Mouse (Mus musculus): Measurements from ENCODE around the gene Tmem183a. TPM values are rescaled to one million over a fixed set of nuclear protein-coding genes. Genes with fewer than 3 reads are reported as not detected.

Tmem183a gene
- 110 and 114 TPM in 2 replicates for polyA plus RNA-seq (2016; fragmentation: Nextera tagmentation; extraction: Ambion mirVana)

GRCm38 (mm10) chr1:134361857-134362212 lies at the start of gene Tmem183a:
Gene Tmem183a, minus strand, starts transcription at chr1:134361979.
- Histone ChIP-seq H3K4me2 (replicated peaks) (peak within 1 kb of the TSS; percentile 71), H3K4me1 (peaks cover 13% of the 10 kb centered on the region), H3K9ac (peak within 1 kb of the TSS; percentile 93), H3K4me3 (peak within 1 kb of the TSS; percentile 86), H3K9me3 (no peaks in the 10 kb centered on the region), H3K36me3 (peaks cover 21% of the 10 kb centered on the region), H3K27ac (no peak within 1 kb of the TSS; the same call in 1 of the 2 replicates), H3K27me3 (replicated peaks) (0 out of 2 replicates have a peak, but pooled peaks cover 2% of the 10 kb centered on the region)
- ATAC-seq (ENCODE audit: low FRiP score, low read depth) = peak; percentile 99
- WGBS = under 1% methylated on average over 38 of the region's 38 CpGs

GRCm38 (mm10) chr1:134408080-134408479 lies 46.3 kb upstream of the Tmem183a start:
- H3K36me3 ChIP-seq = peaks cover 26% of the 10 kb centered on the region
- no peak overlapping the region for H3K9ac ChIP-seq
- peaks cover 10% of the 10 kb centered on the region for H3K4me1 ChIP-seq
- no peaks in the 10 kb centered on the region for H3K27me3 ChIP-seq (replicated peaks)
- no peak for ATAC-seq (ENCODE audit: low FRiP score, low read depth)
- no peak overlapping the region for H3K4me2 ChIP-seq (replicated peaks)
- 73% methylated on average over 8 of the region's 8 CpGs for WGBS
- no peaks in the 10 kb centered on the region for H3K9me3 ChIP-seq
- no peak overlapping the region for H3K4me3 ChIP-seq
- H3K27ac ChIP-seq = no peak overlapping the region

- 0 out of 2 replicates have a peak, but pooled peaks have one; percentile 17 for ATAC-seq (ENCODE audit: low FRiP score, low read depth)
- Histone ChIP-seq H3K9me3 (no peaks in the 10 kb centered on the region), H3K4me2 (replicated peaks) (peak overlapping the region; percentile 85), H3K9ac (peak overlapping the region; percentile 70), H3K36me3 (peaks cover 26% of the 10 kb centered on the region), H3K4me1 (peaks cover 10% of the 10 kb centered on the region), H3K27me3 (replicated peaks) (no peaks in the 10 kb centered on the region), H3K4me3 (peak overlapping the region; percentile 76), H3K27ac (no peak overlapping the region)
- WGBS = 35% methylated on average over 8 of the region's 8 CpGs
These were observed 44.6 kb upstream of the Tmem183a start for GRCm38 (mm10) chr1:134406414-134406771.

- Histone ChIP-seq H3K9me3 (no peaks in the 10 kb centered on the region), H3K27ac (no peak within 1 kb of the TSS)
- peak; percentile 97 for ATAC-seq (ENCODE audit: low FRiP score, low read depth)
These were observed 44.0 kb upstream of the Tmem183a start, which contains the start of gene Cyb5r1 for GRCm38 (mm10) chr1:134405509-134406413. Gene Cyb5r1, plus strand, starts transcription at chr1:134405559.

GRCm38 (mm10) chr1:134399735-134400134 lies 38.0 kb upstream of the Tmem183a start:
- Histone ChIP-seq H3K4me2 (replicated peaks) (no peak overlapping the region), H3K4me1 (no peaks in the 10 kb centered on the region), H3K27me3 (replicated peaks) (no peaks in the 10 kb centered on the region), H3K9ac (no peak overlapping the region), H3K4me3 (no peak overlapping the region), H3K36me3 (no peaks in the 10 kb centered on the region), H3K9me3 (no peaks in the 10 kb centered on the region; the same call in 1 of the 2 replicates), H3K27ac (no peak overlapping the region)
- 71% methylated on average over 5 of the region's 5 CpGs for WGBS
- no peak for ATAC-seq (ENCODE audit: low FRiP score, low read depth)

More at GRCm38 (mm10) chr1:134405509-134406413, 44.0 kb upstream of the Tmem183a start, which contains the start of gene Cyb5r1:
- under 1% methylated on average over 43 of the region's 43 CpGs for WGBS
- Histone ChIP-seq H3K36me3 (peaks cover 20% of the 10 kb centered on the region), H3K4me1 (peaks cover 10% of the 10 kb centered on the region), H3K9ac (peak within 1 kb of the TSS; percentile 70), H3K4me3 (peak within 1 kb of the TSS; percentile 76), H3K4me2 (replicated peaks) (peak within 1 kb of the TSS; percentile 85), H3K27me3 (replicated peaks) (no peaks in the 10 kb centered on the region)

GRCm38 (mm10) chr1:134398210-134398609 lies 36.4 kb upstream of the Tmem183a start:
- no peak overlapping the region for H3K9ac ChIP-seq
- no peak overlapping the region for H3K4me3 ChIP-seq
- H3K36me3 ChIP-seq = no peaks in the 10 kb centered on the region
- 91% methylated on average over 12 of the region's 12 CpGs for WGBS
- no peak overlapping the region for H3K4me2 ChIP-seq (replicated peaks)
- no peak for ATAC-seq (ENCODE audit: low FRiP score, low read depth)
- H3K27ac ChIP-seq = no peak overlapping the region
- no peaks in the 10 kb centered on the region for H3K4me1 ChIP-seq
- no peaks in the 10 kb centered on the region; the same call in 1 of the 2 replicates for H3K9me3 ChIP-seq
- H3K27me3 ChIP-seq (replicated peaks) = no peaks in the 10 kb centered on the region

GRCm38 (mm10) chr1:134393827-134394226 lies 32.0 kb upstream of the Tmem183a start:
- no peak overlapping the region for H3K4me2 ChIP-seq (replicated peaks)
- no peak overlapping the region for H3K27ac ChIP-seq
- H3K27me3 ChIP-seq (replicated peaks) = no peaks in the 10 kb centered on the region
- no peaks in the 10 kb centered on the region for H3K36me3 ChIP-seq
- H3K4me1 ChIP-seq = no peaks in the 10 kb centered on the region
- no peaks in the 10 kb centered on the region for H3K9me3 ChIP-seq
- H3K4me3 ChIP-seq = no peak overlapping the region
- ATAC-seq (ENCODE audit: low FRiP score, low read depth) = no peak
- H3K9ac ChIP-seq = no peak overlapping the region
- WGBS = 65% methylated on average over 5 of the region's 5 CpGs

- Histone ChIP-seq H3K4me3 (no peak within 1 kb of the TSS), H3K9ac (no peak within 1 kb of the TSS), H3K4me2 (replicated peaks) (no peak within 1 kb of the TSS), H3K36me3 (no peaks in the 10 kb centered on the region), H3K27me3 (replicated peaks) (no peaks in the 10 kb centered on the region), H3K4me1 (no peaks in the 10 kb centered on the region), H3K27ac (no peak within 1 kb of the TSS), H3K9me3 (no peaks in the 10 kb centered on the region)
- 98% methylated on average over 1 of the region's 1 CpGs for WGBS
- no peak for ATAC-seq (ENCODE audit: low FRiP score, low read depth)
These were observed 23.9 kb upstream of the Tmem183a start, which contains the start of gene 4933406M09Rik for GRCm38 (mm10) chr1:134385666-134386065. Gene 4933406M09Rik, plus strand, starts transcription at chr1:134385940.

- H3K9ac ChIP-seq = no peak overlapping the region
- no peaks in the 10 kb centered on the region for H3K9me3 ChIP-seq
- H3K4me3 ChIP-seq = no peak overlapping the region
- no peaks in the 10 kb centered on the region for H3K36me3 ChIP-seq
- no peak overlapping the region for H3K27ac ChIP-seq
- no peak for ATAC-seq (ENCODE audit: low FRiP score, low read depth)
- H3K4me1 ChIP-seq = no peaks in the 10 kb centered on the region
- H3K4me2 ChIP-seq (replicated peaks) = no peak overlapping the region
- no peaks in the 10 kb centered on the region for H3K27me3 ChIP-seq (replicated peaks)
These were observed 23.4 kb upstream of the Tmem183a start for GRCm38 (mm10) chr1:134385176-134385575.

- Histone ChIP-seq H3K27me3 (replicated peaks) (no peaks in the 10 kb centered on the region), H3K4me2 (replicated peaks) (no peak overlapping the region)
- WGBS = 88% methylated on average over 4 of the region's 4 CpGs
These were observed 22.8 kb upstream of the Tmem183a start for GRCm38 (mm10) chr1:134384581-134384980.

GRCm38 (mm10) chr1:134381795-134382625 lies 20.2 kb upstream of the Tmem183a start:
- H3K9me3 ChIP-seq = no peaks in the 10 kb centered on the region
- no peak overlapping the region for H3K9ac ChIP-seq
- no peaks in the 10 kb centered on the region for H3K27me3 ChIP-seq (replicated peaks)
- H3K4me3 ChIP-seq = 0 out of 2 replicates have a peak overlapping the region, but pooled peaks have one; percentile 3
- 13% methylated on average over 19 of the region's 19 CpGs for WGBS
- no peaks in the 10 kb centered on the region for H3K4me1 ChIP-seq
- H3K36me3 ChIP-seq = no peaks in the 10 kb centered on the region
- no peak overlapping the region for H3K27ac ChIP-seq
- ATAC-seq (ENCODE audit: low FRiP score, low read depth) = no peak
- peak overlapping the region; percentile 41 for H3K4me2 ChIP-seq (replicated peaks)

More at GRCm38 (mm10) chr1:134384581-134384980, 22.8 kb upstream of the Tmem183a start:
- Histone ChIP-seq H3K27ac (no peak overlapping the region), H3K4me1 (no peaks in the 10 kb centered on the region), H3K4me3 (no peak overlapping the region), H3K9me3 (no peaks in the 10 kb centered on the region), H3K9ac (no peak overlapping the region), H3K36me3 (no peaks in the 10 kb centered on the region)
- no peak for ATAC-seq (ENCODE audit: low FRiP score, low read depth)

GRCm38 (mm10) chr1:134381051-134381450 lies 19.3 kb upstream of the Tmem183a start:
- Histone ChIP-seq H3K4me3 (no peak overlapping the region), H3K27ac (no peak overlapping the region), H3K4me1 (no peaks in the 10 kb centered on the region), H3K4me2 (replicated peaks) (no peak overlapping the region), H3K36me3 (no peaks in the 10 kb centered on the region), H3K9me3 (no peaks in the 10 kb centered on the region), H3K27me3 (replicated peaks) (no peaks in the 10 kb centered on the region), H3K9ac (no peak overlapping the region)
- ATAC-seq (ENCODE audit: low FRiP score, low read depth) = no peak
- 87% methylated on average over 2 of the region's 2 CpGs for WGBS

Measured in neural tube, embryonic 12.5 days (tissue).